Mouse (Mus musculus) intestine, embryonic 16.5 days (tissue): ENCODE measurements around the gene Ing1. TPM values are rescaled to one million over a fixed set of nuclear protein-coding genes. Genes with fewer than 3 reads are reported as not detected.
"Not testable (repeated sequence)": the region's sequence is repeated elsewhere in the genome, so short reads cannot be mapped to it uniquely, and the experiment has no call there.

Experiments used
- ATAC-seq: fragments of 200-750 bp; cut with Nextera tagmentation; 2 replicates; pipeline ENCODE4 v1.8.0; 2017; ENCODE audit warnings: moderate TSS enrichment, moderate library complexity
- H3K27ac ChIP-seq: fragments of 300-500 bp; sonication (generic); 2 replicates; pipeline ENCODE4 v1.5.1; 2014; ENCODE audit warnings: mild to moderate bottlenecking, low read length
- H3K27me3 ChIP-seq: fragments of 300-500 bp; sonication (generic); replicated peaks from 2 replicates; pipeline ENCODE4 v1.6.1; 2014; ENCODE audit warnings: low read length, control low read depth, mixed read lengths; ENCODE audit not compliant: control insufficient read depth, insufficient read depth
- H3K36me3 ChIP-seq: fragments of 300-500 bp; sonication (generic); 2 replicates; pipeline ENCODE4 v1.6.1; 2014; ENCODE audit warnings: low read length, control low read depth; ENCODE audit not compliant: control insufficient read depth, insufficient read depth
- H3K4me1 ChIP-seq: fragments of 300-500 bp; sonication (generic); 2 replicates; pipeline ENCODE4 v1.6.1; 2014; ENCODE audit warnings: low read length, control low read depth, mixed read lengths; ENCODE audit not compliant: control insufficient read depth, insufficient read depth
- H3K4me2 ChIP-seq: fragments of 300-500 bp; sonication (generic); 2 replicates; pipeline ENCODE4 v1.6.1; 2014; ENCODE audit warnings: low read depth, low read length, control low read depth
- H3K4me3 ChIP-seq: fragments of 300-500 bp; sonication (generic); 2 replicates; pipeline ENCODE4 v1.5.1; 2014; ENCODE audit warnings: mild to moderate bottlenecking, low read length
- H3K9ac ChIP-seq: fragments of 300-500 bp; sonication (generic); 2 replicates; pipeline ENCODE4 v1.6.1; 2014; ENCODE audit warnings: low read depth, low read length
- H3K9me3 ChIP-seq: fragments of 300-500 bp; sonication (generic); 2 replicates; pipeline ENCODE4 v1.6.1; 2016; ENCODE audit warnings: low read length, control low read depth; ENCODE audit not compliant: control insufficient read depth
- WGBS: fragments of 180-500 bp; shearing (Covaris S2); extraction: QIAGEN DNeasy Blood & Tissue Kit; methylation state at CpG from one replicate; pipeline ENCODE4 v1.1.7; 2014; 5-methylcytosine and 5-hydroxymethylcytosine counted together
- polyA plus RNA-seq: library from polyadenylated mRNA; unstranded; fragments of >200 nt; fragmentation: Nextera tagmentation; extraction: Ambion mirVana; gene quantifications from 2 replicates; pipeline ENCODE4 v1.2.1, GENCODE M21; 2015

The Ing1 gene
- polyA plus RNA-seq, 1 experiment from 2014 or later: 22.0 TPM

GRCm38 (mm10) chr8:11557768-11558629 is 2.6 kb downstream of the Ing1 start:
- Histone ChIP-seq H3K4me2 (peak overlapping the region; percentile 72), H3K4me3 (peak overlapping the region; percentile 97), H3K9me3 (no peaks in the 10 kb centered on the region), H3K4me1 (peaks cover 25% of the 10 kb centered on the region), H3K9ac (peak overlapping the region; percentile 96), H3K36me3 (peaks cover 10% of the 10 kb centered on the region), H3K27ac (peak overlapping the region; percentile 100), H3K27me3 (no peaks in the 10 kb centered on the region)
- WGBS: under 1% methylated on average over 67 of the region's 67 CpGs
- peak; percentile 83 for ATAC-seq

- peak overlapping the region; percentile 80; the same call in 1 of the 2 replicates for H3K4me3 ChIP-seq
- ATAC-seq: no peak
- H3K4me2 ChIP-seq: no peak overlapping the region
- peaks cover 18% of the 10 kb centered on the region for H3K36me3 ChIP-seq
- H3K27ac ChIP-seq: no peak overlapping the region
- H3K4me1 ChIP-seq: peaks cover 16% of the 10 kb centered on the region
- no peaks in the 10 kb centered on the region for H3K27me3 ChIP-seq
- H3K9me3 ChIP-seq: no peaks in the 10 kb centered on the region
- WGBS: 75% methylated on average over 3 of the region's 3 CpGs
- no peak overlapping the region for H3K9ac ChIP-seq
Observed at GRCm38 (mm10) chr8:11559511-11559910, 4.1 kb downstream of the Ing1 start.

- 84% methylated on average over 9 of the region's 9 CpGs for WGBS
- Histone ChIP-seq H3K4me2 (no peak overlapping the region), H3K4me1 (peaks cover 13% of the 10 kb centered on the region), H3K36me3 (peaks cover 19% of the 10 kb centered on the region), H3K27ac (no peak overlapping the region), H3K9ac (no peak overlapping the region), H3K27me3 (no peaks in the 10 kb centered on the region), H3K4me3 (no peak overlapping the region), H3K9me3 (no peaks in the 10 kb centered on the region)
- ATAC-seq: no peak
Observed at GRCm38 (mm10) chr8:11560220-11560619, 4.8 kb downstream of the Ing1 start.

- Histone ChIP-seq H3K4me1 (peaks cover 7% of the 10 kb centered on the region; the same call in 1 of the 2 replicates), H3K36me3 (peaks cover 25% of the 10 kb centered on the region)
Observed at GRCm38 (mm10) chr8:11564236-11564635, 8.9 kb downstream of the Ing1 start.

GRCm38 (mm10) chr8:11564721-11565120 is 9.3 kb downstream of the Ing1 start:
- Histone ChIP-seq H3K9me3 (no peaks in the 10 kb centered on the region), H3K36me3 (peaks cover 25% of the 10 kb centered on the region), H3K4me2 (no peak overlapping the region), H3K27ac (no peak overlapping the region), H3K4me3 (no peak overlapping the region), H3K4me1 (0 out of 2 replicates have a peak, but pooled peaks cover 3% of the 10 kb centered on the region), H3K9ac (no peak overlapping the region), H3K27me3 (no peaks in the 10 kb centered on the region)
- ATAC-seq: no peak
- WGBS: 86% methylated on average over 7 of the region's 7 CpGs

More at GRCm38 (mm10) chr8:11564236-11564635, 8.9 kb downstream of the Ing1 start:
- no peaks in the 10 kb centered on the region for H3K27me3 ChIP-seq
- H3K27ac ChIP-seq: no peak overlapping the region
- WGBS: 86% methylated on average over 5 of the region's 5 CpGs
- H3K4me2 ChIP-seq: no peak overlapping the region
- no peaks in the 10 kb centered on the region for H3K9me3 ChIP-seq
- no peak for ATAC-seq
- H3K9ac ChIP-seq: no peak overlapping the region
- H3K4me3 ChIP-seq: no peak overlapping the region

- not testable (repeated sequence) for H3K4me1 ChIP-seq, H3K4me2 ChIP-seq, H3K27me3 ChIP-seq, H3K9ac ChIP-seq, H3K9me3 ChIP-seq, H3K27ac ChIP-seq, H3K4me3 ChIP-seq, ATAC-seq
- peaks cover 14% of the 10 kb centered on the region; the same call in 1 of the 2 replicates for H3K36me3 ChIP-seq
- WGBS: 96% methylated on average over 2 of the region's 2 CpGs
Observed at GRCm38 (mm10) chr8:11568193-11568592, 12.8 kb downstream of the Ing1 start.

- peaks cover 8% of the 10 kb centered on the region; the same call in 1 of the 2 replicates for H3K36me3 ChIP-seq
- H3K9ac ChIP-seq: no peak overlapping the region
- ATAC-seq: no peak
- H3K4me3 ChIP-seq: no peak overlapping the region
- H3K9me3 ChIP-seq: no peaks in the 10 kb centered on the region
- no peaks in the 10 kb centered on the region for H3K27me3 ChIP-seq
- no peak overlapping the region for H3K27ac ChIP-seq
- H3K4me1 ChIP-seq: no peaks in the 10 kb centered on the region
- WGBS: 85% methylated on average over 22 of the region's 22 CpGs
- no peak overlapping the region for H3K4me2 ChIP-seq
Observed at GRCm38 (mm10) chr8:11569260-11570097, 14.1 kb downstream of the Ing1 start.

GRCm38 (mm10) chr8:11570742-11571141 is 15.4 kb downstream of the Ing1 start:
- no peak overlapping the region for H3K4me2 ChIP-seq
- no peak overlapping the region for H3K9ac ChIP-seq
- H3K4me3 ChIP-seq: no peak overlapping the region
- H3K4me1 ChIP-seq: peaks cover 7% of the 10 kb centered on the region; the same call in 1 of the 2 replicates
- H3K9me3 ChIP-seq: no peaks in the 10 kb centered on the region
- H3K36me3 ChIP-seq: 0 out of 2 replicates have a peak, but pooled peaks cover 4% of the 10 kb centered on the region
- no peak for ATAC-seq
- H3K27me3 ChIP-seq: no peaks in the 10 kb centered on the region
- no peak overlapping the region for H3K27ac ChIP-seq
- 94% methylated on average over 4 of the region's 4 CpGs for WGBS

GRCm38 (mm10) chr8:11571950-11572349 is 16.6 kb downstream of the Ing1 start:
- Histone ChIP-seq H3K4me3 (no peak overlapping the region), H3K4me2 (no peak overlapping the region), H3K4me1 (peaks cover 7% of the 10 kb centered on the region; the same call in 1 of the 2 replicates), H3K27me3 (no peaks in the 10 kb centered on the region), H3K9me3 (no peaks in the 10 kb centered on the region), H3K27ac (no peak overlapping the region), H3K9ac (no peak overlapping the region), H3K36me3 (0 out of 2 replicates have a peak, but pooled peaks cover 2% of the 10 kb centered on the region)
- WGBS: 90% methylated on average over 10 of the region's 10 CpGs
- no peak for ATAC-seq
